Mouse (Mus musculus) midbrain, embryonic 12.5 days (tissue): Measurements from ENCODE around the gene Wnt2b. TPM values are rescaled to one million over a fixed set of nuclear protein-coding genes. Genes with fewer than 3 reads are reported as not detected.

ENCODE experiments used
- ATAC-seq: fragments of 200-750 bp; cut with Nextera tagmentation; 2 replicates; pipeline ENCODE4 v1.8.0; 2017; ENCODE audit warnings: low read depth, moderate TSS enrichment, moderate library complexity; ENCODE audit not compliant: low FRiP score
- H3K27ac ChIP-seq: fragments of 300-500 bp; sonication (generic); replicated peaks from 2 replicates; pipeline ENCODE4 v1.5.1; 2016; ENCODE audit warnings: mild to moderate bottlenecking
- H3K27me3 ChIP-seq: fragments of 300-500 bp; sonication (generic); 2 replicates; pipeline ENCODE4 v1.6.1; 2016; ENCODE audit warnings: mild to moderate bottlenecking
- H3K36me3 ChIP-seq: fragments of 300-500 bp; sonication (generic); 2 replicates; pipeline ENCODE4 v1.6.1; 2016
- H3K4me1 ChIP-seq: fragments of 300-500 bp; sonication (generic); 2 replicates; pipeline ENCODE4 v1.6.1; 2016
- H3K4me2 ChIP-seq: fragments of 300-500 bp; sonication (generic); replicated peaks from 2 replicates; pipeline ENCODE4 v1.6.1; 2016; ENCODE audit warnings: mild to moderate bottlenecking, moderate library complexity
- H3K4me3 ChIP-seq: fragments of 300-500 bp; sonication (generic); 2 replicates; pipeline ENCODE4 v1.5.1; 2016; ENCODE audit warnings: mild to moderate bottlenecking
- H3K9ac ChIP-seq: fragments of 300-500 bp; sonication (generic); replicated peaks from 2 replicates; pipeline ENCODE4 v1.6.1; 2016; ENCODE audit warnings: mild to moderate bottlenecking, moderate library complexity
- H3K9me3 ChIP-seq: fragments of 300-500 bp; sonication (generic); 2 replicates; pipeline ENCODE4 v1.6.1; 2016; ENCODE audit warnings: mild to moderate bottlenecking
- WGBS: fragments of 180-500 bp; shearing (Covaris S2); methylation state at CpG from one replicate; pipeline ENCODE4 v1.1.7; 2016; 5-methylcytosine and 5-hydroxymethylcytosine counted together
- polyA plus RNA-seq: library from polyadenylated mRNA; unstranded; fragments of >200 nt; fragmentation: Nextera tagmentation; extraction: Ambion mirVana; gene quantifications from 2 replicates; pipeline ENCODE4 v1.2.1, GENCODE M21; 2016

The Wnt2b gene
- polyA plus RNA-seq: 1.3 and 1.7 TPM in 2 replicates

GRCm38 (mm10) chr3:104961066-104962059, at the start of gene Wnt2b:
Wnt2b (minus strand) TSS chr3:104961921.
- Histone ChIP-seq H3K27ac (no peak within 1 kb of the TSS), H3K4me3 (peak within 1 kb of the TSS; percentile 56), H3K36me3 (no peaks in the 10 kb centered on the region), H3K9ac (peak within 1 kb of the TSS; percentile 46), H3K4me1 (peaks cover 22% of the 10 kb centered on the region), H3K4me2 (peak within 1 kb of the TSS; percentile 77), H3K27me3 (peaks cover 89% of the 10 kb centered on the region), H3K9me3 (no peaks in the 10 kb centered on the region)
- ATAC-seq: peak; percentile 53
- 2% methylated on average over 76 of the region's 87 CpGs for WGBS

- no peak overlapping the region for H3K27ac ChIP-seq
- no peak overlapping the region for H3K4me2 ChIP-seq
- no peaks in the 10 kb centered on the region for H3K9me3 ChIP-seq
- no peak for ATAC-seq
- H3K4me3 ChIP-seq: no peak overlapping the region
- no peaks in the 10 kb centered on the region for H3K4me1 ChIP-seq
- peaks cover 54% of the 10 kb centered on the region for H3K36me3 ChIP-seq
- H3K9ac ChIP-seq: no peak overlapping the region
- peaks cover 13% of the 10 kb centered on the region for H3K27me3 ChIP-seq
- WGBS: 93% methylated on average over 11 of the region's 11 CpGs
These were observed 49.1 kb upstream of the Wnt2b start for GRCm38 (mm10) chr3:105010681-105011339.

- Histone ChIP-seq H3K9ac (no peak overlapping the region), H3K36me3 (peaks cover 73% of the 10 kb centered on the region), H3K4me1 (peaks cover 16% of the 10 kb centered on the region), H3K27me3 (peaks cover 20% of the 10 kb centered on the region), H3K4me2 (no peak overlapping the region), H3K9me3 (no peaks in the 10 kb centered on the region), H3K4me3 (no peak overlapping the region), H3K27ac (no peak overlapping the region)
- ATAC-seq: no peak
- WGBS: 90% methylated on average over 9 of the region's 9 CpGs
These were observed 46.3 kb upstream of the Wnt2b start for GRCm38 (mm10) chr3:105008070-105008469.

- Histone ChIP-seq H3K4me1 (peaks cover 17% of the 10 kb centered on the region), H3K4me3 (no peak overlapping the region), H3K9me3 (no peaks in the 10 kb centered on the region), H3K27me3 (peaks cover 31% of the 10 kb centered on the region), H3K27ac (no peak overlapping the region), H3K9ac (no peak overlapping the region), H3K36me3 (peaks cover 82% of the 10 kb centered on the region), H3K4me2 (no peak overlapping the region)
- no peak for ATAC-seq
- 92% methylated on average over 6 of the region's 6 CpGs for WGBS
These were observed 44.4 kb upstream of the Wnt2b start for GRCm38 (mm10) chr3:105006101-105006500.

GRCm38 (mm10) chr3:105005561-105006065, 43.9 kb upstream of the Wnt2b start:
- H3K4me3 ChIP-seq: no peak overlapping the region
- WGBS: 92% methylated on average over 20 of the region's 20 CpGs
- H3K4me1 ChIP-seq: peaks cover 19% of the 10 kb centered on the region
- H3K4me2 ChIP-seq: no peak overlapping the region
- H3K27ac ChIP-seq: no peak overlapping the region
- no peak overlapping the region for H3K9ac ChIP-seq
- H3K9me3 ChIP-seq: no peaks in the 10 kb centered on the region
- H3K27me3 ChIP-seq: peaks cover 33% of the 10 kb centered on the region
- peaks cover 82% of the 10 kb centered on the region for H3K36me3 ChIP-seq
- no peak for ATAC-seq

GRCm38 (mm10) chr3:105005011-105005410, 43.3 kb upstream of the Wnt2b start:
- H3K4me2 ChIP-seq: no peak overlapping the region
- peaks cover 19% of the 10 kb centered on the region for H3K4me1 ChIP-seq
- H3K36me3 ChIP-seq: peaks cover 76% of the 10 kb centered on the region
- H3K9ac ChIP-seq: no peak overlapping the region
- H3K9me3 ChIP-seq: no peaks in the 10 kb centered on the region
- H3K27me3 ChIP-seq: peaks cover 37% of the 10 kb centered on the region
- 90% methylated on average over 10 of the region's 10 CpGs for WGBS
- H3K4me3 ChIP-seq: no peak overlapping the region
- no peak for ATAC-seq
- 0 out of 2 replicates have a peak overlapping the region, but pooled peaks have one; percentile 42 for H3K27ac ChIP-seq

- Histone ChIP-seq H3K9me3 (no peaks in the 10 kb centered on the region), H3K27me3 (peaks cover 46% of the 10 kb centered on the region), H3K27ac (peak overlapping the region; percentile 49), H3K4me3 (no peak overlapping the region), H3K4me2 (no peak overlapping the region), H3K4me1 (peaks cover 19% of the 10 kb centered on the region), H3K36me3 (peaks cover 66% of the 10 kb centered on the region), H3K9ac (no peak overlapping the region)
- peak; percentile 72 for ATAC-seq
- WGBS: 22% methylated on average over 14 of the region's 14 CpGs
These were observed 42.3 kb upstream of the Wnt2b start for GRCm38 (mm10) chr3:105003960-105004463.

- H3K27ac ChIP-seq: no peak overlapping the region
- H3K9ac ChIP-seq: no peak overlapping the region
- H3K9me3 ChIP-seq: no peaks in the 10 kb centered on the region
- no peak for ATAC-seq
- peaks cover 42% of the 10 kb centered on the region for H3K36me3 ChIP-seq
- WGBS: 64% methylated on average over 6 of the region's 6 CpGs
- H3K4me1 ChIP-seq: peaks cover 35% of the 10 kb centered on the region
- no peak overlapping the region for H3K4me2 ChIP-seq
- peaks cover 39% of the 10 kb centered on the region for H3K27me3 ChIP-seq
- no peak overlapping the region for H3K4me3 ChIP-seq
These were observed 39.7 kb upstream of the Wnt2b start for GRCm38 (mm10) chr3:105001374-105001773.

- Histone ChIP-seq H3K4me2 (no peak overlapping the region), H3K4me3 (no peak overlapping the region), H3K9ac (no peak overlapping the region), H3K36me3 (peaks cover 34% of the 10 kb centered on the region), H3K4me1 (peaks cover 35% of the 10 kb centered on the region), H3K27me3 (peaks cover 31% of the 10 kb centered on the region), H3K27ac (no peak overlapping the region), H3K9me3 (no peaks in the 10 kb centered on the region)
- WGBS: 66% methylated on average over 8 of the region's 8 CpGs
- no peak for ATAC-seq
These were observed 38.8 kb upstream of the Wnt2b start for GRCm38 (mm10) chr3:105000561-105000960.

GRCm38 (mm10) chr3:104997563-104997962, 35.8 kb upstream of the Wnt2b start:
- Histone ChIP-seq H3K27ac (no peak overlapping the region), H3K36me3 (peaks cover 13% of the 10 kb centered on the region), H3K4me3 (no peak overlapping the region), H3K9me3 (no peaks in the 10 kb centered on the region), H3K4me2 (no peak overlapping the region), H3K9ac (no peak overlapping the region), H3K4me1 (peaks cover 18% of the 10 kb centered on the region), H3K27me3 (peaks cover 25% of the 10 kb centered on the region)
- WGBS: 26% methylated on average over 6 of the region's 6 CpGs
- no peak for ATAC-seq

GRCm38 (mm10) chr3:104995707-104996106, 34.0 kb upstream of the Wnt2b start:
- Histone ChIP-seq H3K9ac (no peak overlapping the region), H3K27me3 (peaks cover 23% of the 10 kb centered on the region)
- WGBS: 87% methylated on average over 7 of the region's 7 CpGs

More at GRCm38 (mm10) chr3:104995707-104996106, 34.0 kb upstream of the Wnt2b start:
- Histone ChIP-seq H3K36me3 (0 out of 2 replicates have a peak, but pooled peaks cover 1% of the 10 kb centered on the region), H3K4me1 (peaks cover 16% of the 10 kb centered on the region), H3K27ac (no peak overlapping the region), H3K4me3 (no peak overlapping the region), H3K4me2 (no peak overlapping the region), H3K9me3 (no peaks in the 10 kb centered on the region)
- no peak for ATAC-seq
